In the genomic region with DNA sequence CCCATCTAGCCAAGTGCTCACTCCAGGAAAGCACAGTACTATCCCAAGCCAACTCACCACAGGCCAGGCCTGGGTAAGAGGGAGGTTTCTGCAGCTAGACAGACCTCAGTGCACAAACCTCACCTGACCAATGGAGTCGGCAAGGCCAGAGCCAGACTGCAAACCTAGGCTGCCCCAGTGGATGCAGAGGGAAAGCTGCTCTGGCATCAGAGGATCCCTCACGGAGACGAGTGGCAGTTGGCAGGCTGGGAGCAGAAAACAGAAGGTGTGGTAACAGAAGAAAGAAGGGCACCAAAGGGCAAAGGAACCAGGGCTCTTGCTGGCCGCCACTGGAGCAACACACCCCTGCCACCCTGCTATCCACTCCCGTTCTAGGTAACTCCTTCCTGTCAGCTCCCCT, we compare ENCODE assay signal across 19 mouse cellular contexts. TPM values are rescaled to one million over a fixed set of nuclear protein-coding genes. Genes with fewer than 3 reads are reported as not detected.
A peak's percentile ranks its signal among the peaks of the same experiment; 100 is the strongest.
DNase-seq lines count a peak whose midpoint lies in the region; TF ChIP-seq lines count a peak whose summit lies in the region.
"Had no signal": no experiment of that assay in that cellular context is flagged by ENCODE, and none has a peak within 500 bp of the region (broad histone marks: within the 10 kb centered on the region; RNA-seq: fewer than 3 reads in every experiment).

No protein-coding gene starts in this region.

- peak overlapping the region; percentile 31; the same call in 1 of the 2 replicates for H3K27ac ChIP-seq in heart, embryonic 10.5 days
- no peak overlapping the region for H3K27ac ChIP-seq in heart, adult 2 months
- H3K27ac ChIP-seq: forebrain, embryonic 10.5 days; forebrain, embryonic 13.5 days; heart, embryonic 15.5 days; hindbrain, embryonic 15.5 days had no signal

- no peak for TF ChIP-seq EP300 in heart, adult 2 months (IDR thresholded peaks at IDR 0.05; ENCODE audit: insufficient read depth, low read depth, low read length)

- H3K9me3 ChIP-seq in heart, embryonic 10.5 days, result no peaks in the 10 kb centered on the region
- H3K9me3 ChIP-seq: forebrain, embryonic 10.5 days; forebrain, embryonic 13.5 days; heart, embryonic 12.5 days; heart, embryonic 15.5 days; hindbrain, embryonic 15.5 days had no signal

- TF ChIP-seq CTCF in heart, adult 2 months (IDR thresholded peaks at IDR 0.05), result no peak

- no peaks in the 10 kb centered on the region for H3K27me3 ChIP-seq in heart, embryonic 10.5 days (ENCODE audit: insufficient read depth, poor library complexity, severe bottlenecking)
- H3K27me3 ChIP-seq in heart, adult 2 months (ENCODE audit: control insufficient read depth, insufficient read depth, low read length), result no peaks in the 10 kb centered on the region
- H3K27me3 ChIP-seq: forebrain, embryonic 13.5 days; heart, embryonic 12.5 days; heart, embryonic 15.5 days; hindbrain, embryonic 15.5 days had no signal

- peak; percentile 39 for DNase-seq in cerebellum, adult 11-12 months
- DNase-seq in cerebellum, adult 9-11 months, result no peak
- DNase-seq in cerebellum, postnatal 14 days, result peak; percentile 42 to 48
- no peak for DNase-seq in cerebellum, adult 11 months
- DNase-seq in heart, embryonic 10.5 days (ENCODE audit: low spot score), result no peak
- no peak for DNase-seq in heart, adult 2 months
- peak; percentile 28 for DNase-seq in brain, adult 2 months (ENCODE audit: low read depth, low spot score)
- DNase-seq: adrenal gland, adult 8-10 months; adrenal gland, postnatal 25 days; gastrocnemius, postnatal 10 days; gastrocnemius, postnatal 36 days; heart, postnatal 10 days; heart, postnatal 36 days; kidney, adult 2 months had no signal

- H3K9ac ChIP-seq in heart, adult 2 months (ENCODE audit: low read depth, low read length), result no peak overlapping the region
- H3K9ac ChIP-seq: forebrain, embryonic 13.5 days; heart, embryonic 12.5 days; heart, embryonic 15.5 days; hindbrain, embryonic 15.5 days had no signal

- intact Hi-C loops in heart, adult 2 months (cut with DNase I), result loop anchor here (2.0 kb wide), 1 partner anchor 51 kb away; no protein-coding TSS in a partner anchor

- H3K4me3 ChIP-seq in heart, embryonic 10.5 days, result no peak overlapping the region
- H3K4me3 ChIP-seq in heart, adult 2 months, result no peak overlapping the region
- H3K4me3 ChIP-seq: forebrain, embryonic 10.5 days; forebrain, embryonic 13.5 days; heart, embryonic 12.5 days; heart, embryonic 15.5 days; hindbrain, embryonic 15.5 days had no signal

- no peak for TF ChIP-seq POLR2A in heart, adult 2 months (IDR thresholded peaks at IDR 0.05; ENCODE audit: insufficient read depth, low read depth, low read length)

- no peaks in the 10 kb centered on the region for H3K79me2 ChIP-seq in heart, adult 2 months (replicated peaks; ENCODE audit: control insufficient read depth, insufficient read depth, low read length)

- peaks cover 57% of the 10 kb centered on the region for H3K4me1 ChIP-seq in heart, embryonic 10.5 days
- no peaks in the 10 kb centered on the region for H3K4me1 ChIP-seq in heart, adult 2 months (ENCODE audit: control insufficient read depth, insufficient read depth, low read length)
- H3K4me1 ChIP-seq: hindbrain, embryonic 15.5 days had no signal

- no peaks in the 10 kb centered on the region for H3K36me3 ChIP-seq in heart, embryonic 10.5 days
- H3K36me3 ChIP-seq in heart, adult 2 months (ENCODE audit: control insufficient read depth, insufficient read depth, low read length), result no peaks in the 10 kb centered on the region
- H3K36me3 ChIP-seq: forebrain, embryonic 10.5 days; heart, embryonic 12.5 days; heart, embryonic 15.5 days; hindbrain, embryonic 15.5 days had no signal

- 66% methylated on average over 5 of the region's 5 CpGs for WGBS in heart, embryonic 10.5 days
- WGBS in heart, adult 2 months, result 83% methylated on average over 5 of the region's 5 CpGs

RNA-seq across cellular contexts. Expression of a gene that starts 20.1 kb away (rescaled TPM):
- polyA plus RNA-seq in heart, embryonic 10.5 days (2016; fragmentation: Nextera tagmentation; extraction: Ambion mirVana), result 11.6 and 18.2 TPM in 2 replicates
- total RNA-seq in heart, adult 2 months (2021), result 1 to 10 TPM; 1.9 to 3.2 TPM
- 5.1 and 5.9 TPM in 2 replicates for polyA plus RNA-seq in heart, adult 2 months (2012; rRNA removed)

Comparison
In these comparisons a context has a peak if more than half of its experiments do, and no peak if none do; other contexts are left out.
1. DNase-seq: peak in cerebellum, adult 11-12 months (single experiment), cerebellum, postnatal 14 days (2 of 2) and brain, adult 2 months (single experiment); none in cerebellum, adult 9-11 months (single experiment), cerebellum, adult 11 months (single experiment), heart, embryonic 10.5 days (single experiment) and heart, adult 2 months (0 of 2).